Mouse (Mus musculus) stomach, adult 2 months (tissue): ENCODE measurements around the gene Ankrd6. TPM values are rescaled to one million over a fixed set of nuclear protein-coding genes. Genes with fewer than 3 reads are reported as not detected.

Experiments used
- polyA plus RNA-seq: library from polyadenylated mRNA; depleted of rRNA; stranded (reverse); fragments of >200 nt; gene quantifications from 2 replicates; pipeline ENCODE4 v1.2.3, GENCODE M21; 2012; rRNA removed

The Ankrd6 gene
- polyA plus RNA-seq: 0.18 and 0.25 TPM in 2 replicates

GRCm38 (mm10) chr4:32950356-32951034, at the start of gene Ankrd6:
Gene Ankrd6 (minus strand): TSS chr4:32950841.

GRCm38 (mm10) chr4:32982716-32983175, 32.1 kb upstream of the Ankrd6 start, which contains the start of gene Rragd:
Gene Rragd (plus strand): TSS chr4:32983037.

GRCm38 (mm10) chr4:32799966-32800576, 150.6 kb downstream of the Ankrd6 start, which contains the start of gene Lyrm2:
Gene Lyrm2 (plus strand): TSS chr4:32800253.

Other genes starting within 250 kb of the Ankrd6 start
- 1.9 and 3.7 TPM in 2 replicates for gene Lyrm2, start 150.6 kb downstream of the Ankrd6 start, polyA plus RNA-seq
- 0.44 and 0.52 TPM in 2 replicates for gene Rragd, start 32.2 kb upstream of the Ankrd6 start, polyA plus RNA-seq
- 6.7 and 7.5 TPM in 2 replicates for gene Ube2j1, start 80.6 kb upstream of the Ankrd6 start, polyA plus RNA-seq
- gene Gabrr2, start 112.2 kb upstream of the Ankrd6 start, polyA plus RNA-seq: 0.15 and 0.42 TPM in 2 replicates
- gene Gabrr1, start 181.7 kb upstream of the Ankrd6 start, polyA plus RNA-seq: 0.04 TPM in 1 of 2 replicates, not detected in the other
- gene Pm20d2, start 238.9 kb upstream of the Ankrd6 start, polyA plus RNA-seq: 6.0 and 12.4 TPM in 2 replicates